Mouse (Mus musculus) midbrain, embryonic 12.5 days (tissue): Measurements from ENCODE around the gene Agap2. TPM values are rescaled to one million over a fixed set of nuclear protein-coding genes. Genes with fewer than 3 reads are reported as not detected.
A peak's percentile ranks its signal among the peaks of the same experiment; 100 is the strongest.

Experiments
- ATAC-seq: fragments of 200-750 bp; cut with Nextera tagmentation; 2 replicates; pipeline ENCODE4 v1.8.0; 2017; ENCODE audit warnings: low read depth, moderate TSS enrichment, moderate library complexity; ENCODE audit not compliant: low FRiP score
- H3K27ac ChIP-seq: fragments of 300-500 bp; sonication (generic); replicated peaks from 2 replicates; pipeline ENCODE4 v1.5.1; 2016; ENCODE audit warnings: mild to moderate bottlenecking
- H3K27me3 ChIP-seq: fragments of 300-500 bp; sonication (generic); 2 replicates; pipeline ENCODE4 v1.6.1; 2016; ENCODE audit warnings: mild to moderate bottlenecking
- H3K36me3 ChIP-seq: fragments of 300-500 bp; sonication (generic); 2 replicates; pipeline ENCODE4 v1.6.1; 2016
- H3K4me1 ChIP-seq: fragments of 300-500 bp; sonication (generic); 2 replicates; pipeline ENCODE4 v1.6.1; 2016
- H3K4me2 ChIP-seq: fragments of 300-500 bp; sonication (generic); replicated peaks from 2 replicates; pipeline ENCODE4 v1.6.1; 2016; ENCODE audit warnings: mild to moderate bottlenecking, moderate library complexity
- H3K4me3 ChIP-seq: fragments of 300-500 bp; sonication (generic); 2 replicates; pipeline ENCODE4 v1.5.1; 2016; ENCODE audit warnings: mild to moderate bottlenecking
- H3K9ac ChIP-seq: fragments of 300-500 bp; sonication (generic); replicated peaks from 2 replicates; pipeline ENCODE4 v1.6.1; 2016; ENCODE audit warnings: mild to moderate bottlenecking, moderate library complexity
- H3K9me3 ChIP-seq: fragments of 300-500 bp; sonication (generic); 2 replicates; pipeline ENCODE4 v1.6.1; 2016; ENCODE audit warnings: mild to moderate bottlenecking
- WGBS: fragments of 180-500 bp; shearing (Covaris S2); methylation state at CpG from one replicate; pipeline ENCODE4 v1.1.7; 2016; 5-methylcytosine and 5-hydroxymethylcytosine counted together
- polyA plus RNA-seq: library from polyadenylated mRNA; unstranded; fragments of >200 nt; fragmentation: Nextera tagmentation; extraction: Ambion mirVana; gene quantifications from 2 replicates; pipeline ENCODE4 v1.2.1, GENCODE M21; 2016

Gene Agap2
- polyA plus RNA-seq, 1 experiment from 2014 or later, result 1.3 TPM

GRCm38 (mm10) chr10:127091507-127092396 lies 16.7 kb downstream of the Agap2 start:
- peak overlapping the region; percentile 38 for H3K4me2 ChIP-seq

GRCm38 (mm10) chr10:127092742-127093141 lies 17.7 kb downstream of the Agap2 start:
- no peak overlapping the region for H3K4me2 ChIP-seq
- H3K9ac ChIP-seq, result no peak overlapping the region
- peaks cover 38% of the 10 kb centered on the region for H3K36me3 ChIP-seq
- ATAC-seq, result no peak
- H3K4me1 ChIP-seq, result peaks cover 22% of the 10 kb centered on the region
- WGBS, result 60% methylated on average over 4 of the region's 4 CpGs
- no peak overlapping the region for H3K4me3 ChIP-seq
- H3K9me3 ChIP-seq, result no peaks in the 10 kb centered on the region
- no peak overlapping the region for H3K27ac ChIP-seq
- peaks cover 63% of the 10 kb centered on the region for H3K27me3 ChIP-seq

More at GRCm38 (mm10) chr10:127091507-127092396, 16.7 kb downstream of the Agap2 start:
- H3K36me3 ChIP-seq, result peaks cover 36% of the 10 kb centered on the region
- H3K27ac ChIP-seq, result no peak overlapping the region
- H3K9me3 ChIP-seq, result no peaks in the 10 kb centered on the region
- peaks cover 22% of the 10 kb centered on the region for H3K4me1 ChIP-seq
- H3K4me3 ChIP-seq, result peak overlapping the region; percentile 25
- 0 out of 2 replicates have a peak, but pooled peaks have one; percentile 24 for ATAC-seq
- 9% methylated on average over 49 of the region's 51 CpGs for WGBS
- peak overlapping the region; percentile 20; the same call in 1 of the 2 replicates for H3K9ac ChIP-seq
- peaks cover 73% of the 10 kb centered on the region for H3K27me3 ChIP-seq

GRCm38 (mm10) chr10:127094382-127094802 lies 19.3 kb downstream of the Agap2 start:
- ATAC-seq, result no peak
- Histone ChIP-seq H3K27ac (no peak overlapping the region), H3K4me3 (no peak overlapping the region), H3K36me3 (peaks cover 55% of the 10 kb centered on the region), H3K4me1 (peaks cover 22% of the 10 kb centered on the region), H3K4me2 (no peak overlapping the region), H3K9ac (no peak overlapping the region), H3K27me3 (peaks cover 48% of the 10 kb centered on the region), H3K9me3 (no peaks in the 10 kb centered on the region)
- WGBS, result 61% methylated on average over 7 of the region's 7 CpGs

- 77% methylated on average over 20 of the region's 20 CpGs for WGBS
- ATAC-seq, result no peak
Measured at GRCm38 (mm10) chr10:127098514-127098913, 23.4 kb downstream of the Agap2 start.

GRCm38 (mm10) chr10:127099191-127099590 lies 24.1 kb downstream of the Agap2 start:
- Histone ChIP-seq H3K27ac (no peak overlapping the region), H3K9me3 (no peaks in the 10 kb centered on the region), H3K4me3 (no peak overlapping the region), H3K4me1 (peaks cover 3% of the 10 kb centered on the region; the same call in 1 of the 2 replicates), H3K36me3 (peaks cover 62% of the 10 kb centered on the region), H3K9ac (no peak overlapping the region), H3K27me3 (0 out of 2 replicates have a peak, but pooled peaks cover under 1% of the 10 kb centered on the region), H3K4me2 (no peak overlapping the region)
- 94% methylated on average over 10 of the region's 10 CpGs for WGBS
- ATAC-seq, result no peak

More at GRCm38 (mm10) chr10:127098514-127098913, 23.4 kb downstream of the Agap2 start:
- H3K36me3 ChIP-seq, result peaks cover 63% of the 10 kb centered on the region
- no peak overlapping the region for H3K9ac ChIP-seq
- peaks cover 7% of the 10 kb centered on the region for H3K27me3 ChIP-seq
- H3K27ac ChIP-seq, result no peak overlapping the region
- no peak overlapping the region for H3K4me2 ChIP-seq
- no peak overlapping the region for H3K4me3 ChIP-seq
- H3K4me1 ChIP-seq, result peaks cover 5% of the 10 kb centered on the region; the same call in 1 of the 2 replicates
- no peaks in the 10 kb centered on the region for H3K9me3 ChIP-seq

DNA sequence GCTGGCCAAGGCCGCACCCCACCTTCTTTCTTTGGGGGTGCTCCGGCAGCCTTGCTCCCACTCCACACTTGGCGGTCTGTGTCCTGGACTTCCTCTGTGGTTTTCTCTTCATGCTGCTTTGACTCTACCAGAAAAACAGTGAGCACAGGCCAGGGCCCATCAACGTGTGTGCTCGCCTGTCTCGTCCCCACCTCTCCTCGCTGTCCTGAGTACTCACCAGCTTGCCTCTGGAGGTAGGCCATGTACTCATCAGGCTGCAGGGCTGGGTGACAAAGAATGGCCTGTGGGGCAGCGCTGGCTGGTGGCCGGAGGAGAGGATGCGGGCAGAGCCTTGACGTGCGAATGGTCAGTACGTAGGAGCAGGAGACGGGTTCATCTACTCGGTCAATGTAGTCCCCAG lies 24.8 kb downstream of the Agap2 start:
- Histone ChIP-seq H3K27me3 (no peaks in the 10 kb centered on the region), H3K9me3 (no peaks in the 10 kb centered on the region), H3K4me2 (no peak overlapping the region), H3K27ac (no peak overlapping the region), H3K9ac (no peak overlapping the region), H3K4me3 (no peak overlapping the region), H3K36me3 (peaks cover 66% of the 10 kb centered on the region), H3K4me1 (no peaks in the 10 kb centered on the region)
- no peak for ATAC-seq
- WGBS, result 94% methylated on average over 15 of the region's 15 CpGs

GRCm38 (mm10) chr10:127100414-127100813 lies 25.3 kb downstream of the Agap2 start:
- Histone ChIP-seq H3K9ac (no peak overlapping the region), H3K27me3 (no peaks in the 10 kb centered on the region), H3K36me3 (peaks cover 64% of the 10 kb centered on the region), H3K4me1 (no peaks in the 10 kb centered on the region), H3K27ac (no peak overlapping the region), H3K4me2 (no peak overlapping the region), H3K9me3 (no peaks in the 10 kb centered on the region), H3K4me3 (no peak overlapping the region)
- no peak for ATAC-seq
- 92% methylated on average over 8 of the region's 8 CpGs for WGBS

GRCm38 (mm10) chr10:127101151-127101550 lies 26.1 kb downstream of the Agap2 start:
- 82% methylated on average over 6 of the region's 6 CpGs for WGBS
- H3K27ac ChIP-seq, result no peak overlapping the region
- no peak overlapping the region for H3K9ac ChIP-seq
- no peaks in the 10 kb centered on the region for H3K4me1 ChIP-seq
- no peaks in the 10 kb centered on the region for H3K27me3 ChIP-seq
- ATAC-seq, result no peak
- H3K4me3 ChIP-seq, result no peak overlapping the region
- no peaks in the 10 kb centered on the region for H3K9me3 ChIP-seq
- H3K36me3 ChIP-seq, result peaks cover 61% of the 10 kb centered on the region
- H3K4me2 ChIP-seq, result no peak overlapping the region

DNA sequence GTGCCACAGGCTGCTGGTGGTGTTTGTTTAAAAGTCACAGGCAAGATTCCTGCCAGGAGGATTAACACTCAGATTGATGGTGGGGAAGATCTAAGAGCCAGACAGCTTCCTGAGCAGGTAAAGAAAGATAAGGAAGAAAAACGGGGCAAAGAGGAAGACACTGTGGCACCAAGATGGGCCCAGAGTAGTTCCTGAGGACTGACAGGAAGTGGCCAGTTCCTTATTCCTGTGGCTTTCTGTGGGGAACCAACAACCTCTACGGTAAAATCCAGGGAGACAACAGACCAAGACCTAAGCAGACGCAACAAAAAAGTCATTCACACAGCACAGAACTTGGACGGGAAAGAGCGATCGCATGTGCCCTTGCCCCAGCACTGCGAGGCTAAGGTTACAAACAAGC lies 28.5 kb downstream of the Agap2 start:
- no peaks in the 10 kb centered on the region for H3K9me3 ChIP-seq
- H3K4me2 ChIP-seq, result no peak overlapping the region
- H3K27me3 ChIP-seq, result no peaks in the 10 kb centered on the region
- no peak overlapping the region for H3K9ac ChIP-seq
- H3K4me1 ChIP-seq, result no peaks in the 10 kb centered on the region
- no peak for ATAC-seq
- peaks cover 48% of the 10 kb centered on the region for H3K36me3 ChIP-seq
- H3K4me3 ChIP-seq, result no peak overlapping the region
- no peak overlapping the region for H3K27ac ChIP-seq
- WGBS, result 89% methylated on average over 7 of the region's 7 CpGs

- Histone ChIP-seq H3K4me3 (no peak overlapping the region), H3K9me3 (no peaks in the 10 kb centered on the region), H3K4me2 (no peak overlapping the region), H3K27me3 (no peaks in the 10 kb centered on the region), H3K27ac (no peak overlapping the region), H3K36me3 (peaks cover 40% of the 10 kb centered on the region), H3K4me1 (no peaks in the 10 kb centered on the region), H3K9ac (no peak overlapping the region)
- 92% methylated on average over 16 of the region's 16 CpGs for WGBS
- no peak for ATAC-seq
Measured at GRCm38 (mm10) chr10:127107563-127108261, 32.6 kb downstream of the Agap2 start.

GRCm38 (mm10) chr10:127108262-127108583 lies 33.1 kb downstream of the Agap2 start:
- Histone ChIP-seq H3K4me3 (no peak overlapping the region), H3K27me3 (no peaks in the 10 kb centered on the region), H3K4me2 (no peak overlapping the region), H3K27ac (no peak overlapping the region), H3K9me3 (no peaks in the 10 kb centered on the region), H3K4me1 (no peaks in the 10 kb centered on the region), H3K36me3 (peaks cover 44% of the 10 kb centered on the region), H3K9ac (no peak overlapping the region)
- ATAC-seq, result no peak
- 83% methylated on average over 3 of the region's 3 CpGs for WGBS
